Mouse (Mus musculus) forebrain, postnatal 0 days (tissue): ENCODE results near the gene Trim65. TPM values are rescaled to one million over a fixed set of nuclear protein-coding genes. Genes with fewer than 3 reads are reported as not detected.

Source experiments
- ATAC-seq: fragments of 200-750 bp; cut with Nextera tagmentation; 2 replicates; pipeline ENCODE4 v1.8.0; 2017; ENCODE audit warnings: mild to moderate bottlenecking, moderate library complexity
- DNase-seq: peaks from one replicate; pipeline ENCODE4 v3.0.0-alpha.2; 2015
- H3K27ac ChIP-seq: fragments of 300-500 bp; sonication (generic); 2 replicates; pipeline ENCODE4 v1.5.1; 2014; ENCODE audit warnings: low read depth, mild to moderate bottlenecking, antibody characterized with exemption, low read length, moderate library complexity, mixed read lengths
- H3K27me3 ChIP-seq: fragments of 300-500 bp; sonication (generic); 2 replicates; pipeline ENCODE4 v1.6.1; 2014; ENCODE audit warnings: mild to moderate bottlenecking, low read length, mixed read lengths; ENCODE audit not compliant: insufficient read depth
- H3K36me3 ChIP-seq: fragments of 300-500 bp; sonication (generic); 2 replicates; pipeline ENCODE4 v1.6.1; 2014; ENCODE audit warnings: mild to moderate bottlenecking, moderate library complexity; ENCODE audit not compliant: insufficient read depth
- H3K4me1 ChIP-seq: fragments of 300-500 bp; sonication (generic); 2 replicates; pipeline ENCODE4 v1.6.1; 2014; ENCODE audit warnings: antibody characterized with exemption; ENCODE audit not compliant: insufficient read depth
- H3K4me2 ChIP-seq: fragments of 300-500 bp; sonication (generic); 2 replicates; pipeline ENCODE4 v1.6.1; 2014; ENCODE audit warnings: low read depth, mild to moderate bottlenecking, moderate library complexity
- H3K4me3 ChIP-seq: fragments of 300-500 bp; sonication (generic); 2 replicates; pipeline ENCODE4 v1.5.1; 2014; ENCODE audit warnings: low read depth, low read length, mixed read lengths
- H3K9ac ChIP-seq: fragments of 300-500 bp; sonication (generic); 2 replicates; pipeline ENCODE4 v1.6.1; 2014; ENCODE audit warnings: mild to moderate bottlenecking
- H3K9me3 ChIP-seq: fragments of 300-500 bp; sonication (generic); 2 replicates; pipeline ENCODE4 v1.6.1; 2016; ENCODE audit warnings: low read length
- CTCF ChIP-seq: sonication (generic); IDR thresholded peaks from 2 replicates; pipeline ENCODE4 v1.5.1; 2016; ENCODE audit warnings: antibody characterized with exemption, control low read depth, low read depth
- WGBS: fragments of 180-500 bp; shearing (Covaris S2); extraction: QIAGEN DNeasy Blood & Tissue Kit; methylation state at CpG from one replicate; pipeline ENCODE4 v1.1.7; 2014; 5-methylcytosine and 5-hydroxymethylcytosine counted together
- polyA plus RNA-seq: library from polyadenylated mRNA; unstranded; fragments of >200 nt; fragmentation: Nextera tagmentation; extraction: Ambion mirVana; gene quantifications from 2 replicates; pipeline ENCODE4 v1.2.1, GENCODE M21; 2015
- total RNA-seq: library from RNA; depleted of rRNA; stranded (reverse); fragments of >200 nt; gene quantifications from 2 replicates; pipeline ENCODE4 v1.2.3, GENCODE M21; 2014

The Trim65 gene
- total and polyA plus RNA-seq, 2 experiments from 2014 or later = 1.9 to 5.0 TPM

GRCm38 (mm10) chr11:116108464-116109137 is 22.3 kb downstream of the Trim65 start:
- ATAC-seq = peak; percentile 28; the same call in 1 of the 2 replicates
- H3K9me3 ChIP-seq = no peaks in the 10 kb centered on the region
- no peak for TF ChIP-seq CTCF
- DNase-seq = peak; percentile 46
- peak overlapping the region; percentile 56 for H3K4me2 ChIP-seq
- 4% methylated on average over 23 of the region's 23 CpGs for WGBS
- H3K4me1 ChIP-seq = no peaks in the 10 kb centered on the region
- no peaks in the 10 kb centered on the region for H3K36me3 ChIP-seq
- H3K27me3 ChIP-seq = peaks cover 42% of the 10 kb centered on the region
- no peak overlapping the region for H3K27ac ChIP-seq
- H3K9ac ChIP-seq = no peak overlapping the region
- peak overlapping the region; percentile 32 for H3K4me3 ChIP-seq

DNA sequence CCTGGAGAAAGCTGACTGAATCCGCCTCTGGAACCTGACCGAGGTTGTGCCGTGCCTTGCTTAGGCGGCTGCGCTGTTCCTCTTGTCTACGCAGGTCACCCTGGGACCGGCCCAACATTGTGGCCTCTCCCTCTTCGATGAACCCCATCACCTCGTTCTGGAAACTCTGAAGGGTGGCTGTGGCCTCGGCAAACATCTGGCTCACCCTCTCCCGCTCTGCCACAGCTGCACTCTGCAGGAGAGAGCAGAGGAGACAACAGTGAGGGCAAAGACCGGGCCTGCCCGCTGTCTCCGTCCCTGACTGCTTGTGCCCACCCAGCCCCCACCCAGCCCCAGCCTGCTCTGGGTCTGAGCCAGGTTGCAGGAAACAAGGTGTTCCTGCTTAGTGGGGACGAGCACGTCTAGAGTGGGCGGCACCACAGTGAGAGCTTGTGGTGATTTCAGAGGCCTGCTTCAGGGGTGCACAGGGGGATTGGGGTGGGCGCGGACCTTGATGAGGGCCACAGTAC is 23.1 kb downstream of the Trim65 start:
- H3K27ac ChIP-seq = no peak overlapping the region
- TF ChIP-seq CTCF = no peak

GRCm38 (mm10) chr11:116106963-116107776 is 23.8 kb downstream of the Trim65 start:
- Histone ChIP-seq H3K36me3 (no peaks in the 10 kb centered on the region), H3K9ac (no peak overlapping the region), H3K4me3 (no peak overlapping the region), H3K4me2 (no peak overlapping the region; the same call in 1 of the 2 replicates), H3K27ac (no peak overlapping the region), H3K4me1 (no peaks in the 10 kb centered on the region), H3K9me3 (no peaks in the 10 kb centered on the region), H3K27me3 (peaks cover 42% of the 10 kb centered on the region)
- peak; percentile 19; the same call in 1 of the 2 replicates for TF ChIP-seq CTCF
- WGBS = 20% methylated on average over 13 of the region's 14 CpGs
- DNase-seq (no peak), ATAC-seq (no peak)

More for the DNA sequence above, 23.1 kb downstream of the Trim65 start:
- Histone ChIP-seq H3K36me3 (no peaks in the 10 kb centered on the region), H3K4me2 (peak overlapping the region; percentile 56), H3K9ac (no peak overlapping the region), H3K4me1 (no peaks in the 10 kb centered on the region), H3K9me3 (no peaks in the 10 kb centered on the region), H3K4me3 (no peak overlapping the region), H3K27me3 (peaks cover 42% of the 10 kb centered on the region)
- ATAC-seq (no peak), DNase-seq (no peak)
- 16% methylated on average over 19 of the region's 19 CpGs for WGBS

GRCm38 (mm10) chr11:116106154-116106962 is 24.6 kb downstream of the Trim65 start:
- no peak for TF ChIP-seq CTCF
- Histone ChIP-seq H3K9ac (no peak overlapping the region), H3K4me2 (no peak overlapping the region), H3K27me3 (peaks cover 42% of the 10 kb centered on the region), H3K36me3 (no peaks in the 10 kb centered on the region), H3K27ac (no peak overlapping the region), H3K9me3 (no peaks in the 10 kb centered on the region), H3K4me1 (no peaks in the 10 kb centered on the region), H3K4me3 (no peak overlapping the region)
- DNase-seq (no peak), ATAC-seq (no peak)
- 34% methylated on average over 32 of the region's 32 CpGs for WGBS

DNA sequence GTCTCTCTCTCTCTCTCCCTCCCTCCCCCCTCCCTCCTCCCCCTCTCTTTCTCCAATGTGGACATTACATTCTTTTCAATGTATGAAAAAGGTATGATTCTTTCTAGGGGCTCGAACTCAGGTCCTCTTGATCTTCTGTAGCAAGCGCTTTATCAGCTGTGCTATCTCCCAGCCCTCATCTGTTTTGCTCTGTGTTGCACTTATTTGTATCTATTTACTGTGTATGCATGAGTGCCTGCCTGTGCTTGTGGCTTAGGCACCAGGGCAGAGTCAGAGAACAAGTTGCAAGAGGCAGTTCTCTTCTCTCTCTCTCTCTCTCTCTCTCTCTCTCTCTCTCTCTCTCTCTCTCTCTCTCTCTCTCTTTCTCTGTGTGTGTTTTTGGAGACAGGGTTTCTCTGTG is 25.9 kb downstream of the Trim65 start:
- peaks cover 33% of the 10 kb centered on the region for H3K27me3 ChIP-seq
- no peaks in the 10 kb centered on the region for H3K36me3 ChIP-seq
- H3K27ac ChIP-seq = no peak overlapping the region
- no peak overlapping the region for H3K4me2 ChIP-seq
- WGBS = 87% methylated on average over 2 of the region's 2 CpGs
- H3K9ac ChIP-seq = no peak overlapping the region
- no peaks in the 10 kb centered on the region for H3K4me1 ChIP-seq
- H3K9me3 ChIP-seq = no peaks in the 10 kb centered on the region
- DNase-seq (no peak), ATAC-seq (no peak)
- no peak for TF ChIP-seq CTCF
- H3K4me3 ChIP-seq = no peak overlapping the region

- WGBS = 37% methylated on average over 14 of the region's 14 CpGs
- 0 out of 2 replicates have a peak overlapping the region, but pooled peaks have one; percentile 9 for H3K27ac ChIP-seq
- H3K4me2 ChIP-seq = no peak overlapping the region
- peaks cover 24% of the 10 kb centered on the region; the same call in 1 of the 2 replicates for H3K27me3 ChIP-seq
- ATAC-seq (no peak), DNase-seq (no peak)
- H3K9me3 ChIP-seq = no peaks in the 10 kb centered on the region
- no peaks in the 10 kb centered on the region for H3K36me3 ChIP-seq
- no peak for TF ChIP-seq CTCF
- no peak overlapping the region for H3K9ac ChIP-seq
- no peak overlapping the region for H3K4me3 ChIP-seq
- H3K4me1 ChIP-seq = no peaks in the 10 kb centered on the region
Measured at GRCm38 (mm10) chr11:116104006-116104646, 26.8 kb downstream of the Trim65 start.
